Mouse (Mus musculus) stomach, postnatal 0 days (tissue): ENCODE measurements at regions not wholly inside any gene's neighbourhood (a gene's known extent, or its start where the extent isn't known, plus 50 kb on each side); places are given as distances from the start of the nearest gene placed in this dataset.

Source experiments
- CTCF ChIP-seq: IDR thresholded peaks from 2 replicates; pipeline ENCODE4 v1.5.1; 2016; ENCODE audit warnings: antibody characterized with exemption, low read depth, mild to moderate bottlenecking, moderate library complexity
- EP300 ChIP-seq: optimal IDR thresholded peaks from 2 replicates; pipeline ENCODE3; 2016; ENCODE audit warnings: antibody characterized with exemption

DNA sequence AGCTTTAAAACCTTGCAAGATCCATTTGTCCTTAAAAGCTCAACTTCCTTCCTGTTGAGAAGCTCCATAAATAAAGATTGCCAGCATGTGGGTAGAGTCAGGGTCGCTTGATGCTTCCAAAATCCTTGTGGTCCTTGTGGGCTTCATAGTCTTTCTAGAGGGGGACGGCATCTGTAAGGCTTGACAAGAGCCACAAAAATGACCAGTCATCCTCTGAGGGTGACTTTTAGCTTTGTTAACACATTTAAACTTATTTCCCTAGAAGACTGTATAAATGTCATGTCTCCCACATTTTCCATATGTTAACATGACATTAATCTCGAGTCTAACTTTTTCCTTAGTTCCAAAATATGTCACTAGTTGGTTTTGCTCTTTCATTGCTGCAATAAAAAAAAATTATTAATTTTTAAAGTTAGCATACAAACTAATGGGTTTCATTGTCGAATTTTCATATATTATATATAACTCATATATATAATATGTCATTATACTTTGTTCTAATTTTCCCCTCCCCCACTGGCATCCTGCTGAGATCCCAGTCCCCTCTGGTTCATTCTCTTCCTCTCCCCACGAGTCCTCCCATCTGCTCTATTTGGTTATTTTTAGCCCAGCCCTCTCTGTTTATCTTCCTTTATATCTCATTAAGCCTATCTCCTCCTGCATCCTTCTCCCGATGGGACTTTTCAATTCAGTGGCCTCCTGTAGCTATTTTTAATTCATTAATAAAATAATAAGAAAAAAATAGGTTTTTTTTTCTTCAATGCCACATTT lies 199.3 kb upstream of the Cited2 start:
- no peak for TF ChIP-seq CTCF
- no peak for TF ChIP-seq EP300
